Mouse (Mus musculus): ENCODE results near the gene Slc25a17. TPM values are rescaled to one million over a fixed set of nuclear protein-coding genes. Genes with fewer than 3 reads are reported as not detected.

Gene Slc25a17
- polyA plus RNA-seq, 1 experiment from 2014 or later, result 58.7 TPM

DNA sequence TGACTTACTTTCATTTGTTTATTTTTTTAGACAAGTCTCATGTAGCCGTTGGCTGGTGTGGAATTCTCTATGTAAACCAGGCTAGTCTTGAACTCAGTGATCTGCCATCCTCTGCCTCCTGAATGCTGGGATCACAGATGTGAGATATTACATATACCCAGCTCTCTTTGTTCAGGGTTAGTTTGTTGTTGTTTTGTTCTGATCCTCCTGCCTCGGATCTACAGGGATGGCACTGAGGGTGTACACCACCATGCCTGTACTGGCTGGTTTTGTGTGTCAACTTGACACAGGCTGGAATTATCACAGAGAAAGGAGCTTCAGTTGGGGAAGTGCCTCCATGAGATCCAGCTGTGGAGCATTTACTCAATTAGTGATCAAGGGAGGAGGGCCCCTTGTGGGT is 12.2 kb downstream of the Slc25a17 start:
- Histone ChIP-seq H3K36me3 (ENCODE audit: control insufficient read depth, insufficient read depth, low read length) (no peaks in the 10 kb centered on the region), H3K27ac (ENCODE audit: low read depth, low read length) (no peak overlapping the region), H3K4me2 (no peak overlapping the region), H3K9ac (ENCODE audit: low read depth, low read length) (no peak overlapping the region), H3K27me3 (ENCODE audit: control insufficient read depth, insufficient read depth, low read length) (no peaks in the 10 kb centered on the region), H3K4me3 (ENCODE audit: low read depth, low read length) (no peak overlapping the region), H3K9me3 (replicated peaks; ENCODE audit: control insufficient read depth, low read length) (no peaks in the 10 kb centered on the region), H3K4me1 (ENCODE audit: control insufficient read depth, insufficient read depth, low read length) (0 out of 2 replicates have a peak, but pooled peaks cover 2% of the 10 kb centered on the region)
- WGBS (ENCODE audit: insufficient replicate concordance), result 59% methylated on average over 2 of the region's 2 CpGs
- ATAC-seq (replicated peaks; ENCODE audit: insufficient number of reproducible peaks, low FRiP score, low TSS enrichment), result no peak

DNA sequence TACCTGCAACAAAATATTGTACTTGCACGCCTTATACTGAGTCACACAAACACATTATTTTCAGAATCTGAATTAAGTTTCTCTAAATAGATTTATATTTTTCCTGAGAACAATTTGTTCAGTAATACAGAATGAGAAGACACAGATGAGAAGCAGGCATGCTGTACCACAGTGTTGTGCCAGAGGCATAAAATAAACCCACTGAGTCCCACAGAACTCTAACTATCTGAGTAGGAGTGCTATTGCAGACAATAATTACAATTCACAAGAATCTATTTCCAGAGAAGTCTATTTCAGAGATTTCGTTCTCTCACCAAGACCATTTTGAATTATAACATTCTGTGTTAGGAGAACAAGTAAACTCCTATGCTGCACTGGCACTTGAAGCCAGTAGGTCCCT is 13.1 kb downstream of the Slc25a17 start:
- Histone ChIP-seq H3K9me3 (replicated peaks; ENCODE audit: control insufficient read depth, low read length) (no peaks in the 10 kb centered on the region), H3K27ac (ENCODE audit: low read depth, low read length) (no peak overlapping the region), H3K4me1 (ENCODE audit: control insufficient read depth, insufficient read depth, low read length) (0 out of 2 replicates have a peak, but pooled peaks cover 2% of the 10 kb centered on the region), H3K27me3 (ENCODE audit: control insufficient read depth, insufficient read depth, low read length) (no peaks in the 10 kb centered on the region), H3K4me2 (no peak overlapping the region), H3K9ac (ENCODE audit: low read depth, low read length) (no peak overlapping the region), H3K36me3 (ENCODE audit: control insufficient read depth, insufficient read depth, low read length) (no peaks in the 10 kb centered on the region; the same call in 1 of the 2 replicates), H3K4me3 (ENCODE audit: low read depth, low read length) (no peak overlapping the region)
- WGBS (ENCODE audit: insufficient replicate concordance), result 94% methylated on average over 2 of the region's 2 CpGs
- ATAC-seq (replicated peaks; ENCODE audit: insufficient number of reproducible peaks, low FRiP score, low TSS enrichment), result no peak

DNA sequence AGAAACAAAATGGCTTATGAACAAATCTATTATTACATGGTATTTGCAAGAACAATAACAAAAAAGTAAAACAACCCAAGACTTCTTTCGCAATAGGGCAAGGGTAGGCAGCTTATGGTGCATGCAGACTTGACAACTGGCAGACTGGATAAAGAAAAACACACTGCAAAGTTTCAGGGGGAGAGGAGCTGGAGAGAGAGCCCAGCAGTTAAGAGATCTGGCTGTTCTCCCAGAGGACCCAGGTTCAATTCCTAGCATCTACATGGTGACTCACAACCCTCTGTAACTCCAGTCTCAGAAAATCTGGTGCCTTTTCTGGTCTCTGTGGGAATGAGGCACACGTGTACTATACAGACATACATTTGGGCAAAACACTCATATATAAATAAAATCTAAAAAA is 19.2 kb downstream of the Slc25a17 start:
- Histone ChIP-seq H3K9me3 (replicated peaks; ENCODE audit: control insufficient read depth, low read length) (no peaks in the 10 kb centered on the region), H3K4me1 (ENCODE audit: control insufficient read depth, insufficient read depth, low read length) (no peaks in the 10 kb centered on the region), H3K36me3 (ENCODE audit: control insufficient read depth, insufficient read depth, low read length) (peaks cover 3% of the 10 kb centered on the region), H3K9ac (ENCODE audit: low read depth, low read length) (no peak overlapping the region), H3K27me3 (ENCODE audit: control insufficient read depth, insufficient read depth, low read length) (no peaks in the 10 kb centered on the region), H3K4me3 (ENCODE audit: low read depth, low read length) (no peak overlapping the region), H3K27ac (ENCODE audit: low read depth, low read length) (no peak overlapping the region), H3K4me2 (no peak overlapping the region)
- 95% methylated on average over 2 of the region's 2 CpGs for WGBS (ENCODE audit: insufficient replicate concordance)
- ATAC-seq (replicated peaks; ENCODE audit: insufficient number of reproducible peaks, low FRiP score, low TSS enrichment), result no peak

DNA sequence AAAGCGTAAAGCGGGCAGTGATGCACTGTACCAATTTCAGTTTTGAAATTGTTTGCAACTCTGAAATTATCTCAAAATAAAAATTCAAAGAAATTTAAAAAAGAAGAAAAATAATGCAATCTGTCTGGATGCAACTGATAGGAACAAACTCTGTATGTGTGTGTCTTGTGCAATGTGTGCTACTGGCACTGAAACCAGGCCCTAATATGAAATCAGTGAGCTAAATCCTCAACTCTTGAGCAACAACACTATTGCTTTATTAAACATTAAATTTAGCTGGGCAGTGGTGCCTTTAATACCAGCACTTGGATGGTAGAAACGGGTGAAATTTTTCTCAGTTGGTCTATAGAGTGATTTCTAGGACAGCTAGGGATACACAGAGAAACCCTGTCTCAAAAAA is 21.5 kb downstream of the Slc25a17 start:
- Histone ChIP-seq H3K4me1 (ENCODE audit: control insufficient read depth, insufficient read depth, low read length) (no peaks in the 10 kb centered on the region), H3K4me2 (no peak overlapping the region), H3K9ac (ENCODE audit: low read depth, low read length) (no peak overlapping the region), H3K27ac (ENCODE audit: low read depth, low read length) (no peak overlapping the region), H3K27me3 (ENCODE audit: control insufficient read depth, insufficient read depth, low read length) (no peaks in the 10 kb centered on the region), H3K36me3 (ENCODE audit: control insufficient read depth, insufficient read depth, low read length) (peaks cover 8% of the 10 kb centered on the region), H3K9me3 (replicated peaks; ENCODE audit: control insufficient read depth, low read length) (no peaks in the 10 kb centered on the region), H3K4me3 (ENCODE audit: low read depth, low read length) (no peak overlapping the region)
- no peak for ATAC-seq (replicated peaks; ENCODE audit: insufficient number of reproducible peaks, low FRiP score, low TSS enrichment)
- WGBS (ENCODE audit: insufficient replicate concordance), result 97% methylated on average over 3 of the region's 3 CpGs

DNA sequence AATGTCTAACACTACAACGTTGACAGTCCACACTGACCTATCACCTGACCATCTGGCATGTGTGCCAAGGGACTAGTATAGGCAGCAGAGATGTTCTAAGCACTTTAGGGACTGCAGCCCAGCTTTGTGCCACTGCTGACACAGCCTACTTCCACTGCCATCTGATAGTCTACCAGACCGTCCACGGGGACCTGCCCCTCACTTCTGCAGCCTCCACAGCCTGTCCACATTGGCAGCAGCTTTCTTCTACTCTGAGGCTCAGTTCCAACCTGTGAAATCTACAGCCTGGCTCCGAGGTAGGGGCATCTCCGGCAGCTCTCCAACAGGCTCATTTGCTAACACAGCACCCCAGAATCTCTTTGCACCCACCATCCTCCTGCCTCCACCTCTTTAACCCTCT is 24.1 kb downstream of the Slc25a17 start:
- H3K9me3 ChIP-seq (replicated peaks; ENCODE audit: control insufficient read depth, low read length), result no peaks in the 10 kb centered on the region
- no peak overlapping the region for H3K4me3 ChIP-seq (ENCODE audit: low read depth, low read length)
- H3K27ac ChIP-seq (ENCODE audit: low read depth, low read length), result no peak overlapping the region
- WGBS (ENCODE audit: insufficient replicate concordance), result 81% methylated on average over 5 of the region's 5 CpGs
- no peak for ATAC-seq (replicated peaks; ENCODE audit: insufficient number of reproducible peaks, low FRiP score, low TSS enrichment)
- H3K9ac ChIP-seq (ENCODE audit: low read depth, low read length), result no peak overlapping the region
- no peaks in the 10 kb centered on the region for H3K27me3 ChIP-seq (ENCODE audit: control insufficient read depth, insufficient read depth, low read length)
- H3K4me1 ChIP-seq (ENCODE audit: control insufficient read depth, insufficient read depth, low read length), result no peaks in the 10 kb centered on the region
- H3K36me3 ChIP-seq (ENCODE audit: control insufficient read depth, insufficient read depth, low read length), result peaks cover 8% of the 10 kb centered on the region
- H3K4me2 ChIP-seq, result no peak overlapping the region

DNA sequence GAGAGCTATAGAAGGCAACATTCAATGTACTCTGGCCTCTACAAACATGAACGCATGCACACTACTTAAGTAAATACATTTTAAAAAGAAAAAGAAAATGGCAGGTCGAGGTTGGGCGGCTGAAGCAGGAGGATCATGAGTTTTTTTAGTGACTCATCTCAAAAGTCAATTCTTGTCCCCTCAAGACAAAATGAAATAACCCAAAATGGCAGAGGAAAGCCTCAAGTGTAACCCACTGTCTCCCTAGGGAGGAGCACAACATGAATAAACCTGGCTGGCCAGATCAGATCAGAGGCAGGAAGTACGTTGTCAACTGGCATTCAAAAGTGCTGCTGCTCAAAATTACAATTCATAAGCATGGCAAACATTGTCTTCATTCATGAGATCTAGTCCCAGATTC is 28.1 kb downstream of the Slc25a17 start:
- H3K27ac ChIP-seq (ENCODE audit: low read depth, low read length), result no peak overlapping the region
- 96% methylated on average over 4 of the region's 4 CpGs for WGBS (ENCODE audit: insufficient replicate concordance)
- peaks cover 6% of the 10 kb centered on the region; the same call in 1 of the 2 replicates for H3K4me1 ChIP-seq (ENCODE audit: control insufficient read depth, insufficient read depth, low read length)
- H3K27me3 ChIP-seq (ENCODE audit: control insufficient read depth, insufficient read depth, low read length), result no peaks in the 10 kb centered on the region
- no peak overlapping the region for H3K4me3 ChIP-seq (ENCODE audit: low read depth, low read length)
- H3K9ac ChIP-seq (ENCODE audit: low read depth, low read length), result no peak overlapping the region
- ATAC-seq (replicated peaks; ENCODE audit: insufficient number of reproducible peaks, low FRiP score, low TSS enrichment), result no peak
- H3K36me3 ChIP-seq (ENCODE audit: control insufficient read depth, insufficient read depth, low read length), result peaks cover 8% of the 10 kb centered on the region
- H3K4me2 ChIP-seq, result no peak overlapping the region
- H3K9me3 ChIP-seq (replicated peaks; ENCODE audit: control insufficient read depth, low read length), result no peaks in the 10 kb centered on the region

DNA sequence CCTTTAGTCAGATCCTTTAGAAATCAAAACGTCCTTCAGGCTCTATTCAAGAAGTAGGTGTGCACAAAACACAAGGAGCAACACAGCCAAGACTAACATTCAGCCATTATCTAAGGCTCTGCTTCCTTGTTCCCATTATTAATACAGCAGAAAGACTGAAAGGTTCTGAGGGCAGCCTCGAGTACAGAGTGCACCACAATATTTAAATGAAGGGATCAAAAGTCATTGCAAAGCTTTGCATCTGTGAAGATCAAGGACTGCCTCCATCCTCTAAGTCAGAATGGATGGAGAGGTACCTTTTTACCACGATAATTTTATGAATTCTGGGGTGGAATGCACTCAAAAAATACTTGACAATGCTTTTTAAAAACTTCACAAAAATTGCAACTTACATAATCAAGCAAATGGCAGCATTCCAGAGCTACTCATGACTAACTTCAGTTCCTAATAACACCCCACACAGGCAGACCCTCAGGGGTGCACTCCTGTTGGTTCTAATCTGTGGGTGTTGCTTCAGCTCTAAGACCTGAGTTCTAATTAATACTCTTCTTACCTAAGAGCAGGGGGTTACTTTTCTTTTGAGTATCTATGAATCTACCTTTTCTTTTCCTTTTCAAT is 29.7 kb downstream of the Slc25a17 start:
- Histone ChIP-seq H3K9ac (ENCODE audit: low read depth, low read length) (no peak overlapping the region), H3K27ac (ENCODE audit: low read depth, low read length) (no peak overlapping the region), H3K27me3 (ENCODE audit: control insufficient read depth, insufficient read depth, low read length) (no peaks in the 10 kb centered on the region), H3K4me1 (ENCODE audit: control insufficient read depth, insufficient read depth, low read length) (peaks cover 6% of the 10 kb centered on the region; the same call in 1 of the 2 replicates), H3K4me3 (ENCODE audit: low read depth, low read length) (no peak overlapping the region), H3K36me3 (ENCODE audit: control insufficient read depth, insufficient read depth, low read length) (peaks cover 6% of the 10 kb centered on the region), H3K4me2 (no peak overlapping the region), H3K9me3 (replicated peaks; ENCODE audit: control insufficient read depth, low read length) (no peaks in the 10 kb centered on the region)
- WGBS (ENCODE audit: insufficient replicate concordance), result 55% methylated on average over 3 of the region's 3 CpGs
- ATAC-seq (replicated peaks; ENCODE audit: insufficient number of reproducible peaks, low FRiP score, low TSS enrichment), result no peak

DNA sequence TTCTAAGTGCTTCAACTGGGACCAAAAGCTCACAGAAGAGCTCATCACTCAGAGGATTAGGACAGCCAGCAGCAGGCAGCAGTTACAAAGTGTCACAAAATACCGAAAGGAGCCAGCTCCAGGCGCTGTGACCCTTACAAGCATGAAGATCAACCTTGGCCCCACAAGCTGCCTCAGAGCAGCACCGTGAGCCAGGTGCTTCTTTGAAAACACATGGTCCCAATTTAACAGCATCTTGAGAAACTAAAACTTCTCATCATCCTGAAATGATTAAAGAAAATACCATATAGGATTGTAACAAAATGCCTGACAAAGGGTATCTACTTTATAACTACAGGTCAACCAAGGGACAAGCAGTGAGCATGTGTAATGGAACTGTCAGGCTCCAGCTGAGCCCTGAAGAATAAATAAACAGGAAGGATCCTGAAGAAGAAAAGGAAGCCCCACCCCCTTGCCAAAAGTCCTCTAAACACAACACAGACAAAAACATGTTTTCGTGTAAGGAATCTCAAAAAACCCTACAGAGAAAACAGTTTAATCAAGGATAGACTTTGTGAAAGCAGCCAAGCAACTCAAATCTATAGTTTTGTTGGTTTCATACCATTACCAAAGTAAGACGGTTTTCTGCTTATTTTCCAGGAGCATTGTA is 30.8 kb downstream of the Slc25a17 start:
- 36% methylated on average over 5 of the region's 5 CpGs for WGBS (ENCODE audit: insufficient replicate concordance)
- Histone ChIP-seq H3K27me3 (ENCODE audit: control insufficient read depth, insufficient read depth, low read length) (no peaks in the 10 kb centered on the region), H3K4me3 (ENCODE audit: low read depth, low read length) (no peak overlapping the region), H3K4me2 (no peak overlapping the region), H3K36me3 (ENCODE audit: control insufficient read depth, insufficient read depth, low read length) (peaks cover 5% of the 10 kb centered on the region), H3K27ac (ENCODE audit: low read depth, low read length) (no peak overlapping the region), H3K4me1 (ENCODE audit: control insufficient read depth, insufficient read depth, low read length) (peaks cover 6% of the 10 kb centered on the region; the same call in 1 of the 2 replicates), H3K9me3 (replicated peaks; ENCODE audit: control insufficient read depth, low read length) (no peaks in the 10 kb centered on the region), H3K9ac (ENCODE audit: low read depth, low read length) (no peak overlapping the region)
- no peak for ATAC-seq (replicated peaks; ENCODE audit: insufficient number of reproducible peaks, low FRiP score, low TSS enrichment)

DNA sequence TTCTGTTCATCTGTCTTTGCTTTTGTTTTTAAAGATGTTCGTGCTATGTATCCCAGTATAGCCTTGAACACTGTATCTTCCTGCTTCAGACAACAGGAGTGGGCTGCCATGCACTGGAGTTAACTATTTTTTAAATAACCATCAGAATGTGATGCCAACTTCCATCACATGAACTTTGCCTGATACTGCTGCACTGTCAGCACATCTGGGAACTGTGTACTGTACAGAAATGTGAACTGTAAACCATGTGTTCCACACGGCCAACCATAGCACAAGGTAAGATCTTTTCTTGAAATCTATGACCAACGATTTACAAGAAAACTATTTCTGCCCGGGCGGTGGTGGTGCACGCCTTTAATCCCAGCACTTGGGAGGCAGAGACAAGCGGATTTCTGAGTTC is 33.1 kb downstream of the Slc25a17 start:
- H3K9ac ChIP-seq (ENCODE audit: low read depth, low read length), result no peak overlapping the region
- H3K27ac ChIP-seq (ENCODE audit: low read depth, low read length), result no peak overlapping the region
- ATAC-seq (replicated peaks; ENCODE audit: insufficient number of reproducible peaks, low FRiP score, low TSS enrichment), result no peak
- H3K9me3 ChIP-seq (replicated peaks; ENCODE audit: control insufficient read depth, low read length), result no peaks in the 10 kb centered on the region
- H3K27me3 ChIP-seq (ENCODE audit: control insufficient read depth, insufficient read depth, low read length), result no peaks in the 10 kb centered on the region
- no peak overlapping the region for H3K4me2 ChIP-seq
- H3K4me1 ChIP-seq (ENCODE audit: control insufficient read depth, insufficient read depth, low read length), result peaks cover 6% of the 10 kb centered on the region; the same call in 1 of the 2 replicates
- H3K4me3 ChIP-seq (ENCODE audit: low read depth, low read length), result no peak overlapping the region
- peaks cover 5% of the 10 kb centered on the region for H3K36me3 ChIP-seq (ENCODE audit: control insufficient read depth, insufficient read depth, low read length)
- WGBS (ENCODE audit: insufficient replicate concordance), result 92% methylated on average over 7 of the region's 7 CpGs

Measured in heart, embryonic 11.5 days (tissue).